Mouse (Mus musculus): ENCODE results near the gene Mical3.

DNA sequence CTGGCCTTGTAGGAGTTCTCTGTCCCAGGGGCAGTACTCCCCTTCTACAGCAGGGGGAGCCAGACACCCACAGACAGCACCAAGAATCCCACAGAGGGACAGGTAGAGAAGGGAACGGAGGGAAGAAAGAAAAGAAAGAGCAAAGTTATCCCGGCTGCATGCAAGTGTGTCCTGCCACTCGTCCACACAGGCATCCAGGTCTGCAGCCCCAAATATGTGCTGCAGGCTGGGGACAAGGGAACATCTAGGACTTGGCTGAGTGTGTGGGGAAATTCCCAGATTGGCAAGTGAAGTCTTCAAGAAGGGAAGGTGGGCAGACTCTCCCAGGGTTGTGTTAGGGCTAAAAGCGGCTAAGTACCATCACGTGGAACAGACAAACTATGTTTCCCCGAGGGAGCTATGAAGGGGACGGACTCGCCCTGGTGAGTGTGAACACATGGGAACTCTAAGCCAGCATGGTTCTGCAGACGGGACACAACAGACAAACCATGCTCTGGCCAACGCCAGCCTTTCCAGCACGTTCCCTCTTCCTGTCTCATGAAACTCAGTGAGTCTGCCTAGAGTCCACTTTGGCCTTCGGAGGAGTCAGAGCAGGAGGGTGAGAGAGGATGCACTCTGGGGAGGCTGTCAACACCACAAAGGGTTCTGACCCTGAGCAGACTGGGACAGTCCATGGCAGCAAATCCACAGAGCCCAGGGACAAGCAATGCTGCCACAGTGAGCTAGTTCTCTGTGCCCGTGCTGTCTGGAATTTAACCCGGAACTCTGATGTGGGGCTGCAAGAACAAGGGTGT is 158.8 kb downstream of the Mical3 start:
- TF ChIP-seq CTCF (IDR thresholded peaks at IDR 0.05; ENCODE audit: control insufficient read depth, insufficient read depth, insufficient read length): peak; percentile 83
- TF ChIP-seq MYOD1 (IDR thresholded peaks at IDR 0.05; ENCODE audit: control insufficient read depth, insufficient read length, low read depth): no peak
- no peak for TF ChIP-seq USF1 (IDR thresholded peaks at IDR 0.05; ENCODE audit: low read depth)
- TF ChIP-seq CEBPB (IDR thresholded peaks at IDR 0.05; ENCODE audit: low read depth): no peak
- no peak for TF ChIP-seq MAX (IDR thresholded peaks at IDR 0.05)
- no peak for TF ChIP-seq FOSL1 (IDR thresholded peaks at IDR 0.05; ENCODE audit: insufficient read depth, low read length, poor library complexity, severe bottlenecking)
- TF ChIP-seq MYOG (IDR thresholded peaks at IDR 0.05; ENCODE audit: control insufficient read depth, extremely low read depth, insufficient read length): no peak

All from C2C12 (cell line).